Mouse (Mus musculus) liver, postnatal 0 days (tissue): ENCODE results near the gene Nfix.

Experiments
- CTCF ChIP-seq: sonication (generic); IDR thresholded peaks from 2 replicates; pipeline ENCODE4 v1.5.1; 2016; ENCODE audit warnings: antibody characterized with exemption, low read depth
- EP300 ChIP-seq: IDR thresholded peaks from 2 replicates; pipeline ENCODE4 v1.6.1; 2016; ENCODE audit warnings: antibody characterized with exemption, low read depth, mild to moderate bottlenecking

- peak; percentile 58 for TF ChIP-seq CTCF
- TF ChIP-seq EP300, result peak; percentile 40; the same call in 1 of the 2 replicates
Measured at GRCm38 (mm10) chr8:84846722-84847572, 46.8 kb upstream of the Nfix start, which contains the start of gene Calr.
